Mouse (Mus musculus) forebrain, embryonic 13.5 days (tissue): ENCODE measurements around the gene Dcst1. TPM values are rescaled to one million over a fixed set of nuclear protein-coding genes. Genes with fewer than 3 reads are reported as not detected.

Experiments used
- ATAC-seq: fragments of 200-750 bp; cut with Nextera tagmentation; 2 replicates; pipeline ENCODE4 v1.8.0; 2017
- H3K27ac ChIP-seq: fragments of 300-500 bp; sonication (generic); 2 replicates; pipeline ENCODE4 v1.5.1; 2015; ENCODE audit warnings: inconsistent platforms, mild to moderate bottlenecking, moderate library complexity
- H3K27me3 ChIP-seq: fragments of 300-500 bp; sonication (generic); 2 replicates; pipeline ENCODE4 v1.6.1; 2015; ENCODE audit warnings: mild to moderate bottlenecking, inconsistent platforms
- H3K36me3 ChIP-seq: fragments of 300-500 bp; sonication (generic); 2 replicates; pipeline ENCODE4 v1.6.1; 2015; ENCODE audit warnings: mild to moderate bottlenecking, inconsistent platforms; ENCODE audit not compliant: poor library complexity, severe bottlenecking
- H3K4me1 ChIP-seq: fragments of 300-500 bp; sonication (generic); 2 replicates; pipeline ENCODE4 v1.6.1; 2015; ENCODE audit warnings: inconsistent platforms
- H3K4me2 ChIP-seq: fragments of 300-500 bp; sonication (generic); 2 replicates; pipeline ENCODE4 v1.6.1; 2015; ENCODE audit warnings: inconsistent platforms, mild to moderate bottlenecking, moderate library complexity
- H3K4me3 ChIP-seq: fragments of 300-500 bp; sonication (generic); 2 replicates; pipeline ENCODE4 v1.5.1; 2015; ENCODE audit warnings: mild to moderate bottlenecking, inconsistent platforms
- H3K9ac ChIP-seq: fragments of 300-500 bp; sonication (generic); 2 replicates; pipeline ENCODE4 v1.6.1; 2015; ENCODE audit warnings: mild to moderate bottlenecking, inconsistent platforms
- H3K9me3 ChIP-seq: fragments of 300-500 bp; sonication (generic); replicated peaks from 2 replicates; pipeline ENCODE4 v1.6.1; 2016; ENCODE audit warnings: inconsistent platforms
- WGBS: fragments of 180-500 bp; shearing (Covaris S2); methylation state at CpG from one replicate; pipeline ENCODE4 v1.1.7; 2015; 5-methylcytosine and 5-hydroxymethylcytosine counted together
- polyA plus RNA-seq: library from polyadenylated mRNA; unstranded; fragments of >200 nt; fragmentation: Nextera tagmentation; extraction: Ambion mirVana; gene quantifications from 2 replicates; pipeline ENCODE4 v1.2.1, GENCODE M21; 2015

The Dcst1 gene
- polyA plus RNA-seq, 1 experiment from 2014 or later, result 0.57 TPM

DNA sequence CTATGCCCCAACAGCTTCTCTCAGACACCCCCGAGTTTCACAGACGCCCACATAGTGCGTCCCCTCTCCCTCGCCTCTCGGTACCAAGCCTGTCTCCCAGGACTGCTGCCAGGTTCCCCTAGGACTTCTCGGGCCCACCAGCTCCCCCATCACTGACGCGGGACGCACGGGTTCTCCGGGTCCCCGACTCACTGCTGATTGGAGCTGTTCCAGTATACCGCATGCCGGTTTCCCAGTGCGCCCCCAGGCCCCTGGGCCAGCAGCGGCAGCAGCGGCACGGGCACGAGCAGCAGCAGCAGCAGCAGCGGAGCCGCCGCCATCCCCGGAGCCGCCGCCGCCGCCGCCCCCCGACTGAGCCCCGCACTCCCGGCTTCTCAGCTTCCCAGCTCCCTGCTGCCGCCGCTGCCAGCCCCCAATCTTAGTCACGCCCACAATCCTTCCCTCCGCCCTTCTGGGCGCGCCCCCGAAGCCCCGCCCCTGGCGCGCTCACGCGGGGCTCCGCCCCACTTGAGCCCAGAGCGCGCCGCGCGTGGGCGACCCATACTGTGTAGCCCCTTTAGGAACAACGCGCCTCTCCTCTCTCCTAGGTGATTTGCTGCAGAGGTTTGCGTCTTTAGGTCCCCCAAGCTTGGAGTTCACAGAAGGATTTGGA, 42.4 kb downstream of the Dcst1 start, which contains the start of gene Efna3:
Gene Efna3 (minus strand): TSS at position 452 of the 652 bp plus-strand sequence.
- H3K9me3 ChIP-seq, result no peaks in the 10 kb centered on the region
- peak; percentile 66 for ATAC-seq
- H3K27me3 ChIP-seq, result peaks cover 49% of the 10 kb centered on the region
- under 1% methylated on average over 51 of the region's 53 CpGs for WGBS
- H3K27ac ChIP-seq, result peak within 1 kb of the TSS; percentile 65
- peak within 1 kb of the TSS; percentile 79 for H3K9ac ChIP-seq
- no peaks in the 10 kb centered on the region for H3K36me3 ChIP-seq
- H3K4me1 ChIP-seq, result peaks cover 51% of the 10 kb centered on the region
- H3K4me2 ChIP-seq, result peak within 1 kb of the TSS; percentile 91
- peak within 1 kb of the TSS; percentile 66 for H3K4me3 ChIP-seq

DNA sequence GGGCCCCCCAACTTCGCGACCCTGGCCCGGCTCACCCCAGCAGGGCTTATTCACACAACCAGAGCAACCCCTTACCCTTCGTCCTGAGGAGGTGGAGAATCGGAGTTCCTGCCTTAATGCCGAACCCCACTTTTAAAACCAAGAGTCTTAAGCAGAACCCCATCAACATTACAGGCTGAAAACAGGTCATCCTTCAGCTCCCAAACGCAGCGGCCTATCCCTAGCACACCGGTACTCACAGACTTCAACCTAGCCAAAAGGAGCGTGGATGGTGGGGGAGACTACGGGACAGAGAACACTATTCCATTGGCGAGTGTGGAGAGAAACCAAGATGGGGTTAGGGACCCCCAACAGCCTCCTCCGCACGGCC, 42.9 kb downstream of the Dcst1 start:
- Histone ChIP-seq H3K4me1 (peaks cover 55% of the 10 kb centered on the region), H3K9ac (peak overlapping the region; percentile 79), H3K27ac (peak overlapping the region; percentile 65), H3K27me3 (peaks cover 54% of the 10 kb centered on the region), H3K4me2 (peak overlapping the region; percentile 91), H3K4me3 (peak overlapping the region; percentile 66), H3K36me3 (no peaks in the 10 kb centered on the region), H3K9me3 (no peaks in the 10 kb centered on the region)
- ATAC-seq, result 0 out of 2 replicates have a peak, but pooled peaks have one; percentile 4
- under 1% methylated on average over 14 of the region's 14 CpGs for WGBS

DNA sequence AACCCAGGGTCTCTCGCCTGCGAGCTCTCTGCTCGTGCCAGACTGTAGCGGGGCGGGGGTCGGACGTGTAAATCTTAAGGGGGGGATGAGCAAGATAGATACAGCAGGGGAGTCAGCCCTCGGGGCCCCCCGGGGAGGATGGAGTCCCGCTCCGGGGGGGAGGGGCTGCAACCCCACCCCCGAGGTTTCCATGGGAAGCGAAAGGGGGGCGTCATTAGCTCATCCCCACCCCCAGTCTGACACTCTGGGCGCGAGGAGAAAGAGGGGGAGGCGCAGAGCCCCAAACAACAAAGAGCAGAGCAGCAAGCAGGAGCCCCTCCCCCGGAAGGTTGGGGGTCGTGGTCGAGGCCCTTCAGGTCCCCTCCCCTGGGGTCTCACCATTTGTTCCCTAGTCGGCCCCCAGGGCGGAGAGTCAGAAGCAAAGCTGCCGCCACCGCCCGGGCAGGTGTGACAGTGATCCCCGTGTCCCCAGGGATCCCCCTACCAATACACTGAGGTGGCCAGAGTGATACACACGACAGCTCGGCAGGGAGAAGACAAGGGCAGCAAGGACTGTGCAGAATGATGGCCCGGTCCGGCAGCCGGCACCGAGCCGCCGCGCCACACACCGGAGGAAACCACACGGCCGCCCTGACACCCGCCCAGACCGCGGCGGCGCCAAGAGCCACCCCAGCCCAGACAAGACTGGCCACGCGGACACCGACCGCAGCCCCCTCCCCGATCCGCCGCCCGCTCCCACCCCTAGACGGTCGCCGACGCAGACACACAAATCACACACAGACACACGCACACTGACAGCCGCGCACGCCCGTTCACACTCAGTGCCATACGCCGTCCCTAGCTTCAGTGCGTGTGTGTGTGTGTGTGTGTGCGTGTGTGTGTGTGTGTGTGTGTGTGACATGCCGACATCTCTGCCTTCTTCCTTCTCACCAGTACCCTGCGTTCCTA, 43.6 kb downstream of the Dcst1 start:
- H3K9ac ChIP-seq, result peak overlapping the region; percentile 79
- WGBS, result 1% methylated on average over 65 of the region's 66 CpGs
- H3K4me1 ChIP-seq, result peaks cover 60% of the 10 kb centered on the region
- peak overlapping the region; percentile 91 for H3K4me2 ChIP-seq
- H3K27ac ChIP-seq, result peak overlapping the region; percentile 65
- no peaks in the 10 kb centered on the region for H3K36me3 ChIP-seq
- H3K27me3 ChIP-seq, result peaks cover 56% of the 10 kb centered on the region
- H3K9me3 ChIP-seq, result no peaks in the 10 kb centered on the region
- peak overlapping the region; percentile 66 for H3K4me3 ChIP-seq
- ATAC-seq, result peak; percentile 30

DNA sequence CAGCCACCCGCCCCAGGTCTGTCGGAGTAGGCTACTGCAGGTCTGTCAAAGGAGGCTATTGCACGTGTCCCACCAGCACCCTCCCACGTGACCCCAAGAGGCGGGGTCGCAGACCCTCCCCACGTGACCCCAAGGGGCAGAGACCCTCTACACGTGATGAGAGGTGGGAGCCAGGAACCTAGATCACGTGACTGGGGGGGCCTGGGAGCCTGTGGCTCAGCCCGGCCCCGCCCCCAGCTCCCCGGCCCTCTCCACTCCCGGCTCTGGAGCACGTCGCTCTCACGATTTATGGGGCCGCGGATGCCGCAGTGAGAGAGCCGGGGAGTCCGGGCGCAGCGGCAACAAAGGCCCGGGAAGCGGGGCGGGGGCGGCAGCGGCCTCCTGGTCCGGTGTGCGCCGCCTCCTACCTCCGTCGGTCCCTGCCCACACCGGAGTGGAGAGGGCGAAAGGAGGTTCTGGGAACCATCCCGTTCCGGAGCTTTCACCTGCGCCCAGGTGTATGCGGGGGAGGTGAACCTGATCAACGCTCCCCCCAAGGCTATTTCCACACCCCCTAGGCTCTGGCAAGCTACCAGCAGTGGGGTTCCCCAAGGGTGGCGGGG, 44.4 kb downstream of the Dcst1 start:
- Histone ChIP-seq H3K9me3 (no peaks in the 10 kb centered on the region), H3K4me1 (peaks cover 68% of the 10 kb centered on the region), H3K27me3 (peaks cover 63% of the 10 kb centered on the region), H3K9ac (peak overlapping the region; percentile 79), H3K4me2 (peak overlapping the region; percentile 91), H3K36me3 (no peaks in the 10 kb centered on the region), H3K4me3 (peak overlapping the region; percentile 66), H3K27ac (peak overlapping the region; percentile 65)
- 0 out of 2 replicates have a peak, but pooled peaks have one; percentile 9 for ATAC-seq
- WGBS, result under 1% methylated on average over 41 of the region's 41 CpGs

DNA sequence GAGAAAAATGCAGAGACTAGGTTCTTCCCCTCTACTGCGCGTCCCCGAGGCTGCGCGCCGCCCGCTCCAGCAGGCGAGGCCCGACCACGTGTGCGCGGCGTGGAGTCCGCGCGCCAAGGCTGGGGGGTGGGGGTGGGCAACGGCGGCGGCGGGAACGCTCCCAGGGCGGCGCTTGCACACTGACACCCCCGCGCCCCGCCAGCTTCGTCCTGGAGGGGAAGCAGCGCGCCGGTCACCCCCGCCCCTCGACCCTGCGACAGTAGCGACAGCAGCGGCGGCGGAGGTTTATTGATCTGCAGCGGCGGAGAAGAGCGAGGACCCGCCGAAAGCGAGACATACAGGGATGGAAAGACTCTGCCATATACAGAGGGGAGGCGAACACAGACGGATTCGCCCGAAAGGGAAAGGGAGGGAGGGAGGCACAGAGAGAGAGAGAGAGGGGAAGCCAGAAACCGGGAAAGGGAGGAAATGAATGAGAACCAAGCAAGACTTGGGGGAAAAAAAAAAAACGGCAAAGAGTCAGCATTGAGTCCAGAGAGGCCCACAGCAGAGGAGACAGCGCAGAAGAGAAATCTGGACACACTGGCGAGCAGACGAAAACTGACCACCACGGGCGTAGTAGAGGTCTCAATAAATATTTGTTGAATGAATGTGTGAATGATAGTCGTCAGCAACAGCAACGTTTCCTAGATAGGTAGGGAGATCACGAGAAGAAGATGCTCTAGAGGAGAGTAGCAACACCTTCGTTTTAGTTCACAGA, 45.3 kb downstream of the Dcst1 start:
- H3K9me3 ChIP-seq, result no peaks in the 10 kb centered on the region
- peak overlapping the region; percentile 79 for H3K9ac ChIP-seq
- peak overlapping the region; percentile 31; the same call in 1 of the 2 replicates for H3K27ac ChIP-seq
- peak overlapping the region; percentile 91 for H3K4me2 ChIP-seq
- no peaks in the 10 kb centered on the region for H3K36me3 ChIP-seq
- no peak for ATAC-seq
- H3K27me3 ChIP-seq, result peaks cover 64% of the 10 kb centered on the region
- whole genome bisulfite sequencing, result 5% methylated on average over 55 of the region's 58 CpGs
- peak overlapping the region; percentile 66 for H3K4me3 ChIP-seq
- H3K4me1 ChIP-seq, result peaks cover 77% of the 10 kb centered on the region

DNA sequence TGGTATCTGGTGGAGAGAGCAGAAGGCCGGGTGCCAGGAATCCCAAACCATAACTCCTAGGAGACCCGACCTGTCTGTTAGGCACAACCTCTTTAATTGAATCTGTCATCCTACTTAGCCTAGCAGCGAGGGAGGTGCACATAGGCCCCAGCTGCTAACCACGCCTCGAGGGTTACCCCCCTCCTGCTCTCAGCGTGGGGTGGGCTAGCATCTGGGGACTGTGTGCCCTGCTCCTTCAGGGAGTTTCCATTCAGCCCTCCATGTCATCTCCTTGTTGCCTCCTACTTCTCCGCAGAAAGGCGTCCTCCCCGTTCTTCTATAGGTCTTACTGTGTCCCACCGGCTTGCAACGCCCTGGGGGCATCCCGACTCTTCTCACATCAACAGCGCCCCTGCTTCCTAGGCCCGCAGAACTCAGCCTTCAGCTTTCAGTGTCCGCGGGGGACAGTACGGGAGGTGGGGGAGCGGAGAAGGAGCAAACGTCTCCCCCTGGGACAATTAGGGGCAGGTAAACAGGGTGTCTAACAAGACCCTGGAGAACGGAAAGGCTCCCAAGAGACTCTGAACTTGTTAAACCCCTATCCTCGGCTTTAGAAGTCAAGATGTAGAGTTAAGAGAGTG, 46.0 kb downstream of the Dcst1 start:
- 11% methylated on average over 21 of the region's 21 CpGs for WGBS
- no peak overlapping the region for H3K27ac ChIP-seq

DNA sequence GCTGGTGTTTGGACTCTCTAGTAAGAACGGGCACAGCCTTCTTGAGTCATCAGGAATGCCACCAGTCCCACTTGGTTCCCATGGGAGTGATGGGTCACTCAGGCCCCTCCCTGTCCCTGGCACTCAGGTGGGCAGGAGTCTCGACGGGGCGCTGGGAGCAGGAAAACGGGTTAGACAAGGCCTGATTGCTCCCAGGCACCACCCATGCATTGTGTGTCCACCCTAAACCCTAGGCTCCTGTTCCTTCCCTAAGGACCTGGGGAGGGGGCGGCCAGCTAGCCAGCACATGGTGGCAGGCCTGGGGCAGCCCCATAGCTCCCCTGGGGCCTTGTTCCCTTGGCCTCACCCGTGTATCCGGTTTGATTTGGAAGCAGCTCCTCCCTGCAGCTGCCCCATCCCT, 46.7 kb downstream of the Dcst1 start:
- H3K9me3 ChIP-seq, result no peaks in the 10 kb centered on the region

More for the DNA sequence above, 46.0 kb downstream of the Dcst1 start:
- Histone ChIP-seq H3K4me2 (peak overlapping the region; percentile 91), H3K4me1 (peaks cover 78% of the 10 kb centered on the region), H3K4me3 (peak overlapping the region; percentile 66), H3K9me3 (no peaks in the 10 kb centered on the region), H3K27me3 (peaks cover 64% of the 10 kb centered on the region), H3K36me3 (no peaks in the 10 kb centered on the region), H3K9ac (peak overlapping the region; percentile 79; the same call in 1 of the 2 replicates)
- no peak for ATAC-seq

DNA sequence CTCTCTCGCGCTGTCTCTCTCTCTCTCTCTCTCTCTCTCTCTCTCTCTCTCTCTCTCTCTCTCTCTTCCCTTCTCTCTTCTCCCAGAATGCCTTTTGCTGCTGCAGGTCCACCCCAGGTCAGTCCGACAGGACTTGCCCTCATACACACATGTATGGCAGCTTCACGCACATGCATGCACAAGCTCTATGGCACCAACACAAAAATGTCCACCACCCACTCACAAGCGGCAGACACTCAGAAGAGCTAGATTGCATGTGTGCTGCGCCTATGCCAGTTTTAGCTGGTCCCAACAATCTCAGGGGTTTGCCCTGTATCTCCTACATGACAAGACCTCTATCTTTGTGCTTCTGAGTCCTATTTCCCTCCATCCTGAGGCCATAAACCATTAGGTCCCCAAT, 47.8 kb downstream of the Dcst1 start:
- H3K4me2 ChIP-seq, result peak overlapping the region; percentile 56
- no peak overlapping the region for H3K4me3 ChIP-seq
- H3K27ac ChIP-seq, result no peak overlapping the region
- WGBS, result 61% methylated on average over 4 of the region's 6 CpGs
- no peaks in the 10 kb centered on the region for H3K9me3 ChIP-seq
- no peaks in the 10 kb centered on the region for H3K36me3 ChIP-seq
- peak overlapping the region; percentile 27; the same call in 1 of the 2 replicates for H3K9ac ChIP-seq
- H3K4me1 ChIP-seq, result peaks cover 69% of the 10 kb centered on the region
- H3K27me3 ChIP-seq, result peaks cover 59% of the 10 kb centered on the region
- ATAC-seq, result no peak

More for the DNA sequence above, 46.7 kb downstream of the Dcst1 start:
- ATAC-seq, result no peak
- Histone ChIP-seq H3K9ac (no peak overlapping the region), H3K4me3 (no peak overlapping the region), H3K27me3 (peaks cover 62% of the 10 kb centered on the region), H3K4me1 (peaks cover 78% of the 10 kb centered on the region), H3K36me3 (no peaks in the 10 kb centered on the region), H3K27ac (no peak overlapping the region), H3K4me2 (peak overlapping the region; percentile 91; the same call in 1 of the 2 replicates)
- WGBS, result 76% methylated on average over 8 of the region's 8 CpGs

DNA sequence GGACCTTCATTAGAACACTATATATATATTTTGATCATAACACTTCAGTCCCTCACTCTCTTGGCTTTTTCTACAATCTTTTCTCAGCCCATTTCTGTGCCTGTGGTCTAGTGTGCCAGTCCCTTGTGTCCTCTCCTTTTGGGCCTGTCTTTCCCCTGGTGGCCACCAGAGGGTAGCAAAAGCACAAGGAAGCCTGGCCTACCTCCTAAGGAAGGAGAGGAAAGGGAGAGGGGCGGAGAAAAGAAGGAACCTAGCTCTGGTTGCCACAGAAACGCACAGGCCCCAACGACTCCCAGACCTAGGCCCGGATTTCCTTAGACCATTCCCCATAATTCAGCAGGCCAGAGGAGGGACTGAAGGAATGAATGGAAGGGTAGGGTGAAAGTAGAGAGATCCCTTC, 48.2 kb downstream of the Dcst1 start:
- no peaks in the 10 kb centered on the region for H3K9me3 ChIP-seq
- peaks cover 56% of the 10 kb centered on the region for H3K27me3 ChIP-seq
- H3K36me3 ChIP-seq, result no peaks in the 10 kb centered on the region
- peaks cover 65% of the 10 kb centered on the region for H3K4me1 ChIP-seq
- peak overlapping the region; percentile 27; the same call in 1 of the 2 replicates for H3K9ac ChIP-seq
- H3K27ac ChIP-seq, result no peak overlapping the region
- H3K4me3 ChIP-seq, result peak overlapping the region; percentile 22; the same call in 1 of the 2 replicates
- 1% methylated on average over 4 of the region's 4 CpGs for WGBS
- ATAC-seq, result peak; percentile 16
- peak overlapping the region; percentile 56 for H3K4me2 ChIP-seq

DNA sequence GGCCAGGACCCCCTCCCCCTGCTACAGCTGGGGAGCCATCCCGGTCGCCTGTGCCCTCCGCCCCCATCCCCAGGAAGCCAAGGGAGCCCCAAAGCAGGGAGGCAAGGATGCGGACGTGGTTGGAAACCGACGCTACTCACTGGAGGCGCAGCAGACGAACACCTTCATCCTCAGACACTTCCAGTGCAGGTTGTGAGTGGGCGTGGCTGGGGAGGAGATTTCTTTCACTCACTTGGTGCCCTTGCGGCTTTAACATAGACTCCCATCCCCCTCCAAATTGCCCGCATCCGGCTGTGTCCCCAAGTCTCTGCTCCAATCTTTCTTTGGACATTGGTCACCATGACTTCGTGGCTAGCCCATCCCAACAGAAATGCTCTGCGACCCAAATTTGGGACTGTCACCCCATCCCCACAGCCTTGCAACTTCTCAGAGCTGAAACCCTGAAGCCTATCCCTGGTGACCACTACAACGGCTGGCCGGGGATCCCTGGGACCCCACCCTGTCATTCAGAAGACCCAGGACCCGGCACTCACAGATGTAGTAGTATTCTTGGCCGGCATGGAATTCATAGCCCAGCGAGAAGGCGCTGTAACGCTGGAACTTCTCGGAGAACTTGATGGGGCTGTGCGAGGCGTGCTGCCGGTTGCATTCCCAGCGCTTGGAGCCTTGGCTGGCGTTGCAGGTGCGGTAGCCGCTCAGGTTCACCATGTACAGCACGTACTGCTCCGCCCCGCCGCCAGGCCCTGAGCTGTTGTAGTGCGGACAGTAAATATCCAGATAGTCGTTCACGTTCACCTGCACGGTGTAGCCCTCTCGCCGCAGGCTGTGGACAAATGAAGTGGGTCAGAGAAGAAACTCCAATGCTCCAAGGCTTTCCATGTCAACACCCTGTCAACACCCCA, 48.9 kb downstream of the Dcst1 start:
- peaks cover 50% of the 10 kb centered on the region for H3K27me3 ChIP-seq
- H3K27ac ChIP-seq, result no peak overlapping the region

More for the DNA sequence above, 48.9 kb downstream of the Dcst1 start:
- peaks cover 58% of the 10 kb centered on the region for H3K4me1 ChIP-seq
- ATAC-seq, result peak; percentile 16; the same call in 1 of the 2 replicates
- H3K4me3 ChIP-seq, result peak overlapping the region; percentile 22
- H3K4me2 ChIP-seq, result peak overlapping the region; percentile 56
- H3K9me3 ChIP-seq, result no peaks in the 10 kb centered on the region
- H3K9ac ChIP-seq, result peak overlapping the region; percentile 53; the same call in 1 of the 2 replicates
- WGBS, result 6% methylated on average over 40 of the region's 40 CpGs
- H3K36me3 ChIP-seq, result no peaks in the 10 kb centered on the region
